Mouse (Mus musculus) liver, postnatal 0 days (tissue): ENCODE measurements around the gene Qars.

Experiments used
- CTCF ChIP-seq: sonication (generic); IDR thresholded peaks from 2 replicates; pipeline ENCODE4 v1.5.1; 2016; ENCODE audit warnings: antibody characterized with exemption, low read depth
- EP300 ChIP-seq: IDR thresholded peaks from 2 replicates; pipeline ENCODE4 v1.6.1; 2016; ENCODE audit warnings: antibody characterized with exemption, low read depth, mild to moderate bottlenecking

GRCm38 (mm10) chr9:108564131-108564530 lies 56.6 kb downstream of the Qars start:
- no peak for TF ChIP-seq CTCF
- TF ChIP-seq EP300, result no peak
